Mouse (Mus musculus) liver, embryonic 14.5 days (tissue): ENCODE measurements around the gene Rpl35a.

ENCODE experiments used
- CTCF ChIP-seq: IDR thresholded peaks from 2 replicates; pipeline ENCODE4 v1.5.1; 2016; ENCODE audit warnings: antibody characterized with exemption, low read depth, control low read depth
- EP300 ChIP-seq: IDR thresholded peaks from 2 replicates; pipeline ENCODE4 v1.6.1; 2016; ENCODE audit warnings: antibody characterized with exemption, low read depth

- TF ChIP-seq CTCF (no peak), EP300 (no peak)
Measured at GRCm38 (mm10) chr16:33048004-33048403, 8.2 kb upstream of the Rpl35a start.
